ENCODE assay signal across 8 mouse cellular contexts in the genomic region with DNA sequence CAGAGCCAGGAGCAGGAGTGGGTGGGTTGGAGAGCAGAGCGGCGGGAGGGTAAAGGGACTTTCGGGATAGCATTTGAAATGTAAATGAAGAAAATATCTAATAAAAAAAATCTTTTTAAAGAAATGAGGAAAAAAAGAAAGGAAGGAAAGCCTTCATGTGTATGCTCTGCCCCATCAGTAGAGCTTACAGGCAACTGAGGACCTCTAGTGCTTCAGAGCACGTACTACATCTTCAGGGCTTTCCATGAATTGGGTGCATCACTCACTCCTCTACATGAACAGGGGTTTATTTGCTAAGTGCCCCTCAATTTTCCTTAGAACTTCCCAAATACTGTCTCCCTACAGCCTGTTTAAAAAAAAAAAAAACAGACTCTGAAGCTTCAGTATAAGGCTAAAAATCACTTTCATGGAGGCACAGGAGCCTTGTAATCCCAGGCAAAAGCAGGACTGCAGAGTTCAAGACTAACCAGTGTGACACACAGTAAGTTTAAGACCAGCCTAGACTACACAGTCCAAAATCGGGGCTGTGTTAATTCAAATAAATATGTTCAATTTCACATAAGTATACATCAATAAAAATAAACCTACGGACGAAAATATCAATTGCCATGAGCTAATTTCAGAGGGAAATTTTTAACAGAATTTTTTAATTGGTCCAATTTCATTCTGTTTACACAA. TPM values are rescaled to one million over a fixed set of nuclear protein-coding genes. Genes with fewer than 3 reads are reported as not detected.
DNase-seq lines count a peak whose midpoint lies in the region; ATAC-seq and TF ChIP-seq lines count a peak whose summit lies in the region.

No protein-coding gene starts in this region.

- no peaks in the 10 kb centered on the region for H3K27me3 ChIP-seq in heart, embryonic 10.5 days (ENCODE audit: insufficient read depth, poor library complexity, severe bottlenecking)
- H3K27me3 ChIP-seq in forebrain, postnatal 0 days (ENCODE audit: insufficient read depth, low read length): no peaks in the 10 kb centered on the region
- no peaks in the 10 kb centered on the region for H3K27me3 ChIP-seq in midbrain, postnatal 0 days (ENCODE audit: insufficient read depth, low read length)
- no peaks in the 10 kb centered on the region for H3K27me3 ChIP-seq in thymus, adult 2 months (ENCODE audit: control insufficient read depth, insufficient read depth, low read length)

- no peak for DNase-seq in heart, embryonic 10.5 days (ENCODE audit: low spot score)
- no peak for DNase-seq in heart, adult 8-10 months (ENCODE audit: low spot score)
- DNase-seq in right cerebral cortex, postnatal 10 days (ENCODE audit: low spot score in 2 of 2): peak; percentile 40 to 49
- DNase-seq in right cerebral cortex, postnatal 36 days (ENCODE audit: low spot score in 2 of 2): no peak
- peak; percentile 51 for DNase-seq in forebrain, postnatal 0 days
- DNase-seq in midbrain, postnatal 0 days (ENCODE audit: low spot score): peak; percentile 56
- DNase-seq in thymus, adult 2 months: no peak
- DNase-seq in Muller cell, postnatal 12 days (ENCODE audit: inconsistent ontology term): no peak

- H3K4me3 ChIP-seq in heart, embryonic 10.5 days: peak overlapping the region; percentile 57
- no peak overlapping the region for H3K4me3 ChIP-seq in forebrain, postnatal 0 days (ENCODE audit: low read depth, low read length)
- no peak overlapping the region for H3K4me3 ChIP-seq in midbrain, postnatal 0 days (ENCODE audit: low read depth, low read length)
- no peak overlapping the region for H3K4me3 ChIP-seq in thymus, adult 2 months (ENCODE audit: control insufficient read depth, insufficient read depth, low read length)

- no peaks in the 10 kb centered on the region for H3K9me3 ChIP-seq in heart, embryonic 10.5 days
- no peaks in the 10 kb centered on the region for H3K9me3 ChIP-seq in forebrain, postnatal 0 days (ENCODE audit: low read length)
- no peaks in the 10 kb centered on the region for H3K9me3 ChIP-seq in midbrain, postnatal 0 days (ENCODE audit: low read length)

- peak; percentile 80 for TF ChIP-seq CTCF in forebrain, postnatal 0 days (IDR thresholded peaks at IDR 0.05; ENCODE audit: low read depth)
- TF ChIP-seq CTCF in midbrain, postnatal 0 days (IDR thresholded peaks at IDR 0.05): peak; percentile 81
- TF ChIP-seq CTCF in thymus, adult 2 months (IDR thresholded peaks at IDR 0.05; ENCODE audit: borderline replicate concordance, control insufficient read depth, extremely low read depth, insufficient read depth, low read length, poor library complexity): no peak

- TF ChIP-seq POLR2A in thymus, adult 2 months (IDR thresholded peaks at IDR 0.05; ENCODE audit: control insufficient read depth, extremely low read depth, insufficient read depth, low read length, poor library complexity): no peak

- no peak overlapping the region for H3K4me2 ChIP-seq in forebrain, postnatal 0 days (ENCODE audit: low read depth)
- no peak overlapping the region for H3K4me2 ChIP-seq in midbrain, postnatal 0 days (ENCODE audit: low read depth, low read length, poor library complexity, severe bottlenecking)

- no peak overlapping the region for H3K27ac ChIP-seq in heart, embryonic 10.5 days
- no peak overlapping the region for H3K27ac ChIP-seq in forebrain, postnatal 0 days (ENCODE audit: low read depth, low read length)
- H3K27ac ChIP-seq in midbrain, postnatal 0 days (ENCODE audit: low read depth, low read length): no peak overlapping the region
- H3K27ac ChIP-seq in thymus, adult 2 months (ENCODE audit: control insufficient read depth, insufficient read depth, low read length): no peak overlapping the region

- peak; percentile 88 for ATAC-seq in forebrain, postnatal 0 days
- peak; percentile 69; the same call in 1 of the 2 replicates for ATAC-seq in midbrain, postnatal 0 days (ENCODE audit: low FRiP score)

- 0 out of 2 replicates have a peak, but pooled peaks cover 3% of the 10 kb centered on the region for H3K4me1 ChIP-seq in heart, embryonic 10.5 days
- H3K4me1 ChIP-seq in forebrain, postnatal 0 days (ENCODE audit: insufficient read depth): no peaks in the 10 kb centered on the region
- no peaks in the 10 kb centered on the region for H3K4me1 ChIP-seq in midbrain, postnatal 0 days (ENCODE audit: insufficient read depth, low read length)
- H3K4me1 ChIP-seq in thymus, adult 2 months (replicated peaks; ENCODE audit: control insufficient read depth, insufficient read depth, low read length): no peaks in the 10 kb centered on the region

- 73% methylated on average over 7 of the region's 7 CpGs for WGBS in heart, embryonic 10.5 days
- WGBS in forebrain, postnatal 0 days: 75% methylated on average over 7 of the region's 7 CpGs
- 73% methylated on average over 7 of the region's 7 CpGs for WGBS in midbrain, postnatal 0 days
- 89% methylated on average over 7 of the region's 7 CpGs for WGBS in thymus, adult 2 months

- no peak overlapping the region for H3K9ac ChIP-seq in forebrain, postnatal 0 days
- H3K9ac ChIP-seq in midbrain, postnatal 0 days (replicated peaks; ENCODE audit: low read length, poor library complexity, severe bottlenecking): no peak overlapping the region

- H3K36me3 ChIP-seq in heart, embryonic 10.5 days: 0 out of 2 replicates have a peak, but pooled peaks cover 11% of the 10 kb centered on the region
- no peaks in the 10 kb centered on the region for H3K36me3 ChIP-seq in forebrain, postnatal 0 days (ENCODE audit: insufficient read depth)
- H3K36me3 ChIP-seq in midbrain, postnatal 0 days (ENCODE audit: insufficient read depth, low read length): no peaks in the 10 kb centered on the region
- no peaks in the 10 kb centered on the region for H3K36me3 ChIP-seq in thymus, adult 2 months (ENCODE audit: control insufficient read depth, insufficient read depth, low read length)

RNA-seq across cellular contexts. Expression of a gene that starts 4.0 kb away (rescaled TPM):
- 179 and 472 TPM in 2 replicates for polyA plus RNA-seq in heart, embryonic 10.5 days (2016; fragmentation: Nextera tagmentation; extraction: Ambion mirVana)
- 1,000 to 10,000 TPM; 7,188 to 8,681 (median 7,674) TPM for total RNA-seq in heart, adult 8-10 months (2022)
- 0.38 and 0.67 TPM in 2 replicates for total RNA-seq in forebrain, postnatal 0 days (2014; rRNA removed)
- 0.18 and 0.40 TPM in 2 replicates for polyA plus RNA-seq in forebrain, postnatal 0 days (2015; fragmentation: Nextera tagmentation; extraction: Ambion mirVana)
- not detected in 2 replicates for total RNA-seq in midbrain, postnatal 0 days (2014; rRNA removed)
- 0.20 and 0.32 TPM in 2 replicates for polyA plus RNA-seq in midbrain, postnatal 0 days (2015; fragmentation: Nextera tagmentation; extraction: Ambion mirVana)
- 10.4 and 381 TPM in 2 replicates for polyA plus RNA-seq in thymus, adult 2 months (2012; rRNA removed)

RNA-seq across cellular contexts. Expression of a gene that starts 38.3 kb away (rescaled TPM):
- 3.1 and 4.4 TPM in 2 replicates for polyA plus RNA-seq in heart, embryonic 10.5 days (2016; fragmentation: Nextera tagmentation; extraction: Ambion mirVana)
- total RNA-seq in heart, adult 8-10 months (2022): 10 to 100 TPM; 13.1 to 16.0 (median 14.3) TPM
- total RNA-seq in forebrain, postnatal 0 days (2014; rRNA removed): 12.7 and 18.2 TPM in 2 replicates
- polyA plus RNA-seq in forebrain, postnatal 0 days (2015; fragmentation: Nextera tagmentation; extraction: Ambion mirVana): 4.9 and 6.9 TPM in 2 replicates
- total RNA-seq in midbrain, postnatal 0 days (2014; rRNA removed): 14.3 and 15.2 TPM in 2 replicates
- 4.3 and 6.0 TPM in 2 replicates for polyA plus RNA-seq in midbrain, postnatal 0 days (2015; fragmentation: Nextera tagmentation; extraction: Ambion mirVana)
- polyA plus RNA-seq in thymus, adult 2 months (2012; rRNA removed): 1.8 and 1.9 TPM in 2 replicates

Comparison
In these comparisons a context has a peak if more than half of its experiments do, and no peak if none do; other contexts are left out.
1. DNase-seq: peak in right cerebral cortex, postnatal 10 days (2 of 2), forebrain, postnatal 0 days (single experiment) and midbrain, postnatal 0 days (single experiment); none in heart, embryonic 10.5 days (single experiment), heart, adult 8-10 months (single experiment), right cerebral cortex, postnatal 36 days (0 of 2), thymus, adult 2 months (single experiment) and Muller cell, postnatal 12 days (single experiment).